Mouse (Mus musculus): ENCODE data around the gene Podxl2. TPM values are rescaled to one million over a fixed set of nuclear protein-coding genes. Genes with fewer than 3 reads are reported as not detected.

Podxl2 gene
- polyA plus RNA-seq, 1 experiment from 2014 or later, result 0.11 TPM

- Histone ChIP-seq H3K27ac (no peak overlapping the region), H3K36me3 (ENCODE audit: inconsistent target) (peaks cover 44% of the 10 kb centered on the region; the same call in 1 of the 2 replicates), H3K79me2 (ENCODE audit: inconsistent target) (peaks cover 5% of the 10 kb centered on the region; the same call in 1 of the 2 replicates), H3K4me3 (ENCODE audit: inconsistent target) (no peak overlapping the region)
- WGBS (ENCODE audit: missing documents), result 14% methylated on average over 5 of the region's 5 CpGs
Observed at GRCm38 (mm10) chr6:88835047-88835446, 39.8 kb downstream of the Podxl2 start.

GRCm38 (mm10) chr6:88833340-88834140, 41.3 kb downstream of the Podxl2 start:
- Histone ChIP-seq H3K79me2 (ENCODE audit: inconsistent target) (no peaks in the 10 kb centered on the region), H3K4me3 (ENCODE audit: inconsistent target) (no peak overlapping the region), H3K27ac (no peak overlapping the region), H3K36me3 (ENCODE audit: inconsistent target) (peaks cover 32% of the 10 kb centered on the region; the same call in 1 of the 2 replicates)
- WGBS (ENCODE audit: missing documents), result 83% methylated on average over 4 of the region's 5 CpGs

GRCm38 (mm10) chr6:88832663-88833062, 42.2 kb downstream of the Podxl2 start:
- 81% methylated on average over 5 of the region's 5 CpGs for WGBS (ENCODE audit: missing documents)
- Histone ChIP-seq H3K4me3 (ENCODE audit: inconsistent target) (no peak overlapping the region), H3K79me2 (ENCODE audit: inconsistent target) (no peaks in the 10 kb centered on the region), H3K27ac (0 out of 2 replicates have a peak overlapping the region, but pooled peaks have one; percentile 5), H3K36me3 (ENCODE audit: inconsistent target) (peaks cover 23% of the 10 kb centered on the region; the same call in 1 of the 2 replicates)

GRCm38 (mm10) chr6:88831456-88831855, 43.4 kb downstream of the Podxl2 start:
- no peak overlapping the region for H3K4me3 ChIP-seq (ENCODE audit: inconsistent target)
- no peak overlapping the region for H3K27ac ChIP-seq
- no peaks in the 10 kb centered on the region for H3K79me2 ChIP-seq (ENCODE audit: inconsistent target)
- H3K36me3 ChIP-seq (ENCODE audit: inconsistent target), result peaks cover 12% of the 10 kb centered on the region; the same call in 1 of the 2 replicates
- 37% methylated on average over 8 of the region's 8 CpGs for WGBS (ENCODE audit: missing documents)

GRCm38 (mm10) chr6:88830112-88830702, 44.6 kb downstream of the Podxl2 start:
- Histone ChIP-seq H3K27ac (no peak overlapping the region), H3K4me3 (ENCODE audit: inconsistent target) (no peak overlapping the region), H3K36me3 (ENCODE audit: inconsistent target) (no peaks in the 10 kb centered on the region), H3K79me2 (ENCODE audit: inconsistent target) (no peaks in the 10 kb centered on the region)
- 72% methylated on average over 6 of the region's 6 CpGs for WGBS (ENCODE audit: missing documents)

- WGBS (ENCODE audit: missing documents), result 65% methylated on average over 4 of the region's 4 CpGs
- Histone ChIP-seq H3K79me2 (ENCODE audit: inconsistent target) (no peaks in the 10 kb centered on the region), H3K36me3 (ENCODE audit: inconsistent target) (no peaks in the 10 kb centered on the region), H3K27ac (no peak overlapping the region), H3K4me3 (ENCODE audit: inconsistent target) (no peak overlapping the region)
Observed at GRCm38 (mm10) chr6:88829579-88829978, 45.3 kb downstream of the Podxl2 start.

- Histone ChIP-seq H3K27ac (peak overlapping the region; percentile 80), H3K4me3 (ENCODE audit: inconsistent target) (no peak overlapping the region)
- WGBS (ENCODE audit: missing documents), result 59% methylated on average over 15 of the region's 15 CpGs
Observed at GRCm38 (mm10) chr6:88828206-88829009, 46.4 kb downstream of the Podxl2 start.

GRCm38 (mm10) chr6:88827395-88828205, 47.2 kb downstream of the Podxl2 start:
- H3K27ac ChIP-seq, result peak overlapping the region; percentile 80
- WGBS (ENCODE audit: missing documents), result 37% methylated on average over 13 of the region's 13 CpGs
- no peaks in the 10 kb centered on the region for H3K36me3 ChIP-seq (ENCODE audit: inconsistent target)
- no peak overlapping the region for H3K4me3 ChIP-seq (ENCODE audit: inconsistent target)
- H3K79me2 ChIP-seq (ENCODE audit: inconsistent target), result no peaks in the 10 kb centered on the region

More at GRCm38 (mm10) chr6:88828206-88829009, 46.4 kb downstream of the Podxl2 start:
- Histone ChIP-seq H3K79me2 (ENCODE audit: inconsistent target) (no peaks in the 10 kb centered on the region), H3K36me3 (ENCODE audit: inconsistent target) (no peaks in the 10 kb centered on the region)

- WGBS (ENCODE audit: missing documents), result 75% methylated on average over 3 of the region's 3 CpGs
- Histone ChIP-seq H3K36me3 (ENCODE audit: inconsistent target) (no peaks in the 10 kb centered on the region), H3K27ac (peak overlapping the region; percentile 80), H3K4me3 (ENCODE audit: inconsistent target) (no peak overlapping the region), H3K79me2 (ENCODE audit: inconsistent target) (no peaks in the 10 kb centered on the region)
Observed at GRCm38 (mm10) chr6:88826965-88827364, 47.9 kb downstream of the Podxl2 start.

GRCm38 (mm10) chr6:88826545-88826944, 48.3 kb downstream of the Podxl2 start:
- Histone ChIP-seq H3K27ac (peak overlapping the region; percentile 80), H3K36me3 (ENCODE audit: inconsistent target) (no peaks in the 10 kb centered on the region), H3K79me2 (ENCODE audit: inconsistent target) (no peaks in the 10 kb centered on the region), H3K4me3 (ENCODE audit: inconsistent target) (no peak overlapping the region)
- WGBS (ENCODE audit: missing documents), result 53% methylated on average over 6 of the region's 6 CpGs

GRCm38 (mm10) chr6:88826088-88826487, 48.8 kb downstream of the Podxl2 start:
- no peaks in the 10 kb centered on the region for H3K36me3 ChIP-seq (ENCODE audit: inconsistent target)
- no peaks in the 10 kb centered on the region for H3K79me2 ChIP-seq (ENCODE audit: inconsistent target)
- peak overlapping the region; percentile 80 for H3K27ac ChIP-seq
- 14% methylated on average over 3 of the region's 3 CpGs for WGBS (ENCODE audit: missing documents)
- no peak overlapping the region for H3K4me3 ChIP-seq (ENCODE audit: inconsistent target)

GRCm38 (mm10) chr6:88824183-88824582, 50.7 kb downstream of the Podxl2 start:
- Histone ChIP-seq H3K36me3 (ENCODE audit: inconsistent target) (no peaks in the 10 kb centered on the region), H3K4me3 (ENCODE audit: inconsistent target) (no peak overlapping the region), H3K79me2 (ENCODE audit: inconsistent target) (no peaks in the 10 kb centered on the region), H3K27ac (no peak overlapping the region)
- WGBS (ENCODE audit: missing documents), result 90% methylated on average over 7 of the region's 7 CpGs

GRCm38 (mm10) chr6:88821901-88822300, 52.9 kb downstream of the Podxl2 start:
- WGBS (ENCODE audit: missing documents), result 97% methylated on average over 11 of the region's 11 CpGs
- Histone ChIP-seq H3K27ac (no peak overlapping the region), H3K4me3 (ENCODE audit: inconsistent target) (no peak overlapping the region), H3K36me3 (ENCODE audit: inconsistent target) (no peaks in the 10 kb centered on the region), H3K79me2 (ENCODE audit: inconsistent target) (no peaks in the 10 kb centered on the region)

GRCm38 (mm10) chr6:88821294-88821693, 53.5 kb downstream of the Podxl2 start:
- Histone ChIP-seq H3K79me2 (ENCODE audit: inconsistent target) (no peaks in the 10 kb centered on the region), H3K27ac (peak overlapping the region; percentile 31), H3K4me3 (ENCODE audit: inconsistent target) (no peak overlapping the region), H3K36me3 (ENCODE audit: inconsistent target) (no peaks in the 10 kb centered on the region)
- 94% methylated on average over 6 of the region's 6 CpGs for WGBS (ENCODE audit: missing documents)
